Mouse (Mus musculus) forebrain, postnatal 0 days (tissue): ENCODE measurements around the gene Myh10. TPM values are rescaled to one million over a fixed set of nuclear protein-coding genes. Genes with fewer than 3 reads are reported as not detected.
A peak's percentile ranks its signal among the peaks of the same experiment; 100 is the strongest.

ENCODE experiments used
- ATAC-seq: fragments of 200-750 bp; cut with Nextera tagmentation; 2 replicates; pipeline ENCODE4 v1.8.0; 2017; ENCODE audit warnings: mild to moderate bottlenecking, moderate library complexity
- DNase-seq: peaks from one replicate; pipeline ENCODE4 v3.0.0-alpha.2; 2015
- H3K27ac ChIP-seq: fragments of 300-500 bp; sonication (generic); 2 replicates; pipeline ENCODE4 v1.5.1; 2014; ENCODE audit warnings: low read depth, mild to moderate bottlenecking, antibody characterized with exemption, low read length, moderate library complexity, mixed read lengths
- H3K27me3 ChIP-seq: fragments of 300-500 bp; sonication (generic); 2 replicates; pipeline ENCODE4 v1.6.1; 2014; ENCODE audit warnings: mild to moderate bottlenecking, low read length, mixed read lengths; ENCODE audit not compliant: insufficient read depth
- H3K36me3 ChIP-seq: fragments of 300-500 bp; sonication (generic); 2 replicates; pipeline ENCODE4 v1.6.1; 2014; ENCODE audit warnings: mild to moderate bottlenecking, moderate library complexity; ENCODE audit not compliant: insufficient read depth
- H3K4me1 ChIP-seq: fragments of 300-500 bp; sonication (generic); 2 replicates; pipeline ENCODE4 v1.6.1; 2014; ENCODE audit warnings: antibody characterized with exemption; ENCODE audit not compliant: insufficient read depth
- H3K4me2 ChIP-seq: fragments of 300-500 bp; sonication (generic); 2 replicates; pipeline ENCODE4 v1.6.1; 2014; ENCODE audit warnings: low read depth, mild to moderate bottlenecking, moderate library complexity
- H3K4me3 ChIP-seq: fragments of 300-500 bp; sonication (generic); 2 replicates; pipeline ENCODE4 v1.5.1; 2014; ENCODE audit warnings: low read depth, low read length, mixed read lengths
- H3K9ac ChIP-seq: fragments of 300-500 bp; sonication (generic); 2 replicates; pipeline ENCODE4 v1.6.1; 2014; ENCODE audit warnings: mild to moderate bottlenecking
- H3K9me3 ChIP-seq: fragments of 300-500 bp; sonication (generic); 2 replicates; pipeline ENCODE4 v1.6.1; 2016; ENCODE audit warnings: low read length
- CTCF ChIP-seq: sonication (generic); IDR thresholded peaks from 2 replicates; pipeline ENCODE4 v1.5.1; 2016; ENCODE audit warnings: antibody characterized with exemption, control low read depth, low read depth
- WGBS: fragments of 180-500 bp; shearing (Covaris S2); extraction: QIAGEN DNeasy Blood & Tissue Kit; methylation state at CpG from one replicate; pipeline ENCODE4 v1.1.7; 2014; 5-methylcytosine and 5-hydroxymethylcytosine counted together
- polyA plus RNA-seq: library from polyadenylated mRNA; unstranded; fragments of >200 nt; fragmentation: Nextera tagmentation; extraction: Ambion mirVana; gene quantifications from 2 replicates; pipeline ENCODE4 v1.2.1, GENCODE M21; 2015
- total RNA-seq: library from RNA; depleted of rRNA; stranded (reverse); fragments of >200 nt; gene quantifications from 2 replicates; pipeline ENCODE4 v1.2.3, GENCODE M21; 2014

Myh10 gene
- total and polyA plus RNA-seq, 2 experiments from 2014 or later, result 68.0 to 183 TPM

DNA sequence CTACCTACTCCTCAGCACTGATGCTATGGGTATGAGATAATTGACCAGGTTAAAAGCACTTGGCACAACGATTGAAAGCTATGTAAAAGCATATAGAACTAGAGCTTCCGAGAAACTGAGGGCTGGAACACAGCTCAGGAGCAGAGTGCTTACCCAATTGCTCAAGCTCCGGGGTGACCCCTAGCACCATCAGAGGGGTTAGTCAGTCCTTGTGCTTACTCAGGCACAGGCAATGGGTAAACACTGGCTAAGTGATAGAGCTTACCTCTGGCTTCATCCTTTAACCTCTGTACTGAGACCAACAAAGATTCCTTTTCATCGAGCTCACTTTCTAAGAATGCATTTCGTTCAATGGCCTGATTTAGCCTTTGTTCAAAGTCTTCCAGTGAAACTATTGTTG, 148.2 kb downstream of the Myh10 start:
- Histone ChIP-seq H3K4me2 (no peak overlapping the region), H3K27ac (no peak overlapping the region), H3K9ac (no peak overlapping the region), H3K4me1 (no peaks in the 10 kb centered on the region), H3K27me3 (no peaks in the 10 kb centered on the region), H3K36me3 (peaks cover 48% of the 10 kb centered on the region), H3K4me3 (no peak overlapping the region), H3K9me3 (no peaks in the 10 kb centered on the region)
- 64% methylated on average over 5 of the region's 5 CpGs for WGBS
- TF ChIP-seq CTCF, result no peak
- ATAC-seq (no peak), DNase-seq (no peak)

- ATAC-seq (no peak), DNase-seq (no peak)
- no peak overlapping the region for H3K27ac ChIP-seq
- H3K4me1 ChIP-seq, result peaks cover 9% of the 10 kb centered on the region
- TF ChIP-seq CTCF, result no peak
- H3K4me3 ChIP-seq, result no peak overlapping the region
- 0 out of 2 replicates have a peak overlapping the region, but pooled peaks have one; percentile 1 for H3K4me2 ChIP-seq
- 88% methylated on average over 7 of the region's 7 CpGs for WGBS
- H3K9me3 ChIP-seq, result no peaks in the 10 kb centered on the region
- no peak overlapping the region for H3K9ac ChIP-seq
- no peaks in the 10 kb centered on the region for H3K27me3 ChIP-seq
- H3K36me3 ChIP-seq, result no peaks in the 10 kb centered on the region
These were observed 159.5 kb downstream of the Myh10 start for GRCm38 (mm10) chr11:68850862-68851261.

- Histone ChIP-seq H3K27me3 (no peaks in the 10 kb centered on the region), H3K36me3 (no peaks in the 10 kb centered on the region), H3K4me1 (peaks cover 9% of the 10 kb centered on the region), H3K9ac (peak overlapping the region; percentile 91), H3K4me2 (peak overlapping the region; percentile 64), H3K9me3 (no peaks in the 10 kb centered on the region), H3K4me3 (peak overlapping the region; percentile 97), H3K27ac (peak overlapping the region; percentile 95)
- no peak for DNase-seq
- no peak for TF ChIP-seq CTCF
- 3% methylated on average over 13 of the region's 13 CpGs for WGBS
- no peak for ATAC-seq
These were observed 160.5 kb downstream of the Myh10 start for GRCm38 (mm10) chr11:68851644-68852485.

GRCm38 (mm10) chr11:68852486-68852901, 161.1 kb downstream of the Myh10 start:
- Histone ChIP-seq H3K4me1 (peaks cover 9% of the 10 kb centered on the region), H3K27ac (peak overlapping the region; percentile 95), H3K4me3 (peak overlapping the region; percentile 97), H3K27me3 (no peaks in the 10 kb centered on the region), H3K4me2 (peak overlapping the region; percentile 64), H3K36me3 (no peaks in the 10 kb centered on the region), H3K9ac (peak overlapping the region; percentile 91), H3K9me3 (no peaks in the 10 kb centered on the region)
- peak; percentile 45 for DNase-seq
- ATAC-seq, result peak; percentile 15; the same call in 1 of the 2 replicates
- no peak for TF ChIP-seq CTCF
- WGBS, result 0% methylated on average over 35 of the region's 36 CpGs

DNA sequence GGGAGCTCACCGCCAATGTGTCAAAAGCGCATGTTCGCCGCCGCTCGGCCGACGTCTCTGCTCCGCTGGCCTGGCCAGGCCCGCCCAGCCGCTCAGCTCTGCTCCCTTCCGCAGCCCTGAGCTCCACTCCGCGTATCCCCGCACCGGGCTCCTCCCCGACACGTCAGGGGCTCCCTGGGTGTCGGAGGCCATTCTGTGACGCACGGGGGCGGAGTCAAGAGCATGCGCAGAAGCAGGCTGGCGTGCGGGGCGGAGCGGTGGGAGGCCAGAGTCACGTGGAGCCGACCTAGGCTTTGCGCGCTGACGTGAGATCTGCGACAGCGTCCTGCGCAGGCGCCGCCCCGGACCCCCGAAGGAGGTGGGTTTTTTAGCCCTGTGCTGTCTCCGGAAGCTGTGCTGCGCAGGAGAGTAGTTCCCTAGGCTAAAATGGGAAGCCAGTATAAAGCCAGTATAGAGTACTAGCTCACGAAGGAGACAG, 161.6 kb downstream of the Myh10 start:
- TF ChIP-seq CTCF, result peak; percentile 31
- no peaks in the 10 kb centered on the region for H3K27me3 ChIP-seq
- H3K9me3 ChIP-seq, result no peaks in the 10 kb centered on the region
- H3K4me3 ChIP-seq, result peak overlapping the region; percentile 97
- H3K9ac ChIP-seq, result peak overlapping the region; percentile 91
- no peaks in the 10 kb centered on the region for H3K36me3 ChIP-seq
- peak overlapping the region; percentile 64 for H3K4me2 ChIP-seq
- peak overlapping the region; percentile 95 for H3K27ac ChIP-seq
- WGBS, result 2% methylated on average over 42 of the region's 42 CpGs
- H3K4me1 ChIP-seq, result peaks cover 9% of the 10 kb centered on the region
- ATAC-seq, result peak; percentile 99
- peak; percentile 100 for DNase-seq

DNA sequence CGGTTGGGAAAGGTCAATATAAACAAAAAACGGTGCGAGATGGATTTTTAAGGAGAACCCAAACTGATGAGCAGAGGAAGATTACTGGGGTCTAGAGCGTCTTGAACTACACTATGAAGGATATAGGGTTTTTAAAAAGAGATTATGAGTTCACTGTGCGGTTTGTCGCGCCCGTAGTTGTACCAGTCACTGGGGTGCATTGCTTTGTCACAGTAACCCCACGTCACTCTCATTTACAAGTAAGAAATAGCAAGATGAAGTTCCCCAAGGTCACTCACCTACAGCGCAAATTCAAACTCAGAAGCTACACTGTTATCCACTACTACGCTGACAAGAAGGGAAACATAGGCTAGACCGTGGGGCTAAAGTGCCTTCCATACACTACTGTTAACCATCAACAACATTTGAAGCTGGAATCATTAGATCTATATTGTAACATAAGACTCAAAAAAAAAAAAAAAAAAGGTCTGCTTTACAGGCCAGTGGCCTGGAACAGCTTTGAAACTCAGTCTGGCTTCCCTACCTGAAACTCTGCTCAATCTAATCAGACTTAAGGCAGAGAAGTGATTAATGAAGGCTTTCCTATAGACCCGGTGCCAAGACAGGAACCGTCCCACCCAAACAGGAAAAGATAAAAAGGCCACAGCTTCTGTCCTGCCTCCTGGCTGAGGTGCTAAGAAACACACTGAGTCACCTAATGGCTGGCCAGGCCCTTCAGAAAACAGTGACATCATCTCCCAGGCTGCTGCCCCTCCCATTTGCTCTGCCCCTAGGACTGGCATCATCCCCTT, 162.4 kb downstream of the Myh10 start:
- ATAC-seq (no peak), DNase-seq (no peak)
- 44% methylated on average over 14 of the region's 14 CpGs for whole genome bisulfite sequencing
- H3K9me3 ChIP-seq, result no peaks in the 10 kb centered on the region
- H3K4me1 ChIP-seq, result peaks cover 9% of the 10 kb centered on the region
- peak overlapping the region; percentile 64 for H3K4me2 ChIP-seq
- peak overlapping the region; percentile 97 for H3K4me3 ChIP-seq
- H3K27ac ChIP-seq, result peak overlapping the region; percentile 60
- TF ChIP-seq CTCF, result no peak
- H3K27me3 ChIP-seq, result no peaks in the 10 kb centered on the region
- H3K36me3 ChIP-seq, result no peaks in the 10 kb centered on the region
- H3K9ac ChIP-seq, result peak overlapping the region; percentile 51

- Histone ChIP-seq H3K27ac (no peak overlapping the region), H3K4me1 (peaks cover 9% of the 10 kb centered on the region), H3K9ac (no peak overlapping the region), H3K27me3 (no peaks in the 10 kb centered on the region), H3K9me3 (no peaks in the 10 kb centered on the region), H3K4me2 (no peak overlapping the region), H3K4me3 (no peak overlapping the region), H3K36me3 (no peaks in the 10 kb centered on the region)
- ATAC-seq (no peak), DNase-seq (no peak)
- WGBS, result 89% methylated on average over 3 of the region's 3 CpGs
- TF ChIP-seq CTCF, result no peak
These were observed 163.3 kb downstream of the Myh10 start for GRCm38 (mm10) chr11:68854621-68855020.
